Mouse (Mus musculus): Measurements from ENCODE around the gene Luc7l3.

- TF ChIP-seq CTCF (IDR thresholded peaks at IDR 0.05; ENCODE audit: low read depth, low read length): no peak
- TF ChIP-seq POLR2A (IDR thresholded peaks at IDR 0.05; ENCODE audit: extremely low read depth, insufficient read depth, low read length): no peak
Measured at GRCm38 (mm10) chr11:94259814-94260213, 62.0 kb downstream of the Luc7l3 start.

Data from liver, adult 2 months (tissue).